Mouse (Mus musculus): ENCODE data around the gene Gm20873. TPM values are rescaled to one million over a fixed set of nuclear protein-coding genes. Genes with fewer than 3 reads are reported as not detected.
"Not testable (repeated sequence)": the region's sequence is repeated elsewhere in the genome, so short reads cannot be mapped to it uniquely, and the experiment has no call there.

Gene Gm20873
- not detected in 2 replicates for total RNA-seq (2012; rRNA removed)
- not detected in 2 replicates for total RNA-seq (2014; rRNA removed)
- not detected in 2 replicates for polyA plus RNA-seq (2012; ENCODE audit: insufficient read length, low read depth)

GRCm38 (mm10) chrY:6266798-6267197 is at the start of gene Gm20873:
Gene Gm20873 (plus strand): TSS chrY:6267098.
- H3K9ac ChIP-seq (ENCODE audit: insufficient read depth, low read depth); H3K4me2 ChIP-seq (ENCODE audit: insufficient read depth, low read depth, poor library complexity, severe bottlenecking); H3K9me3 ChIP-seq (replicated peaks; ENCODE audit: low read length); DNase-seq (ENCODE audit: extremely low read depth); H3K4me3 ChIP-seq (replicated peaks in 1 of 3; ENCODE audit: low read depth in 2 of 3, low read length in 2 of 3, poor library complexity in 1 of 3); H3K27ac ChIP-seq (ENCODE audit: insufficient read depth, low read depth); H3K36me3 ChIP-seq (replicated peaks in 1 of 2; ENCODE audit: control insufficient read depth in 1 of 2, insufficient read depth in 1 of 2, low read length in 1 of 2); H3K4me1 ChIP-seq (ENCODE audit: control insufficient read depth in 1 of 2, insufficient read depth in 2 of 2); dilution Hi-C loops (cut with MboI; ENCODE audit: extremely low pct_ligation_motif_present, extremely low pct_unique_long_range_greater_than_20kb, low sequenced_read_pairs); H3K79me2 ChIP-seq (replicated peaks; ENCODE audit: control insufficient read depth, extremely low read depth, insufficient read depth, poor library complexity, severe bottlenecking); in situ Hi-C loops (cut with MboI; ENCODE audit: low pct_ligation_motif_present, low pct_unique_long_range_greater_than_20kb, low sequenced_read_pairs); H3K27me3 ChIP-seq (replicated peaks): not testable (repeated sequence)

- H3K27me3 ChIP-seq (replicated peaks); H3K4me1 ChIP-seq (ENCODE audit: control insufficient read depth in 1 of 2, insufficient read depth in 2 of 2); H3K4me3 ChIP-seq (replicated peaks in 1 of 3; ENCODE audit: low read depth in 2 of 3, low read length in 2 of 3, poor library complexity in 1 of 3); H3K4me2 ChIP-seq (ENCODE audit: insufficient read depth, low read depth, poor library complexity, severe bottlenecking); H3K9ac ChIP-seq (ENCODE audit: insufficient read depth, low read depth); H3K27ac ChIP-seq (ENCODE audit: insufficient read depth, low read depth); H3K79me2 ChIP-seq (replicated peaks; ENCODE audit: control insufficient read depth, extremely low read depth, insufficient read depth, poor library complexity, severe bottlenecking); dilution Hi-C loops (cut with MboI; ENCODE audit: extremely low pct_ligation_motif_present, extremely low pct_unique_long_range_greater_than_20kb, low sequenced_read_pairs); H3K9me3 ChIP-seq (replicated peaks; ENCODE audit: low read length); in situ Hi-C loops (cut with MboI; ENCODE audit: low pct_ligation_motif_present, low pct_unique_long_range_greater_than_20kb, low sequenced_read_pairs); DNase-seq (ENCODE audit: extremely low read depth); H3K36me3 ChIP-seq (replicated peaks in 1 of 2; ENCODE audit: control insufficient read depth in 1 of 2, insufficient read depth in 1 of 2, low read length in 1 of 2): not testable (repeated sequence)
Measured at GRCm38 (mm10) chrY:6237895-6238294, 29.0 kb upstream of the Gm20873 start, which contains the start of gene Gm21746. Gene Gm21746 (minus strand): TSS chrY:6237995.

Other genes starting within 250 kb of the Gm20873 start
- gene Gm21746, start 29.1 kb upstream of the Gm20873 start, total RNA-seq (2012; rRNA removed): not detected in 2 replicates
- gene Gm21746, start 29.1 kb upstream of the Gm20873 start, total RNA-seq (2014; rRNA removed): not detected in 2 replicates
- gene Gm21746, start 29.1 kb upstream of the Gm20873 start, polyA plus RNA-seq (2012; ENCODE audit: insufficient read length, low read depth): not detected in 2 replicates